Mouse (Mus musculus) heart, embryonic 16.5 days (tissue): ENCODE data around the gene Phkg2. TPM values are rescaled to one million over a fixed set of nuclear protein-coding genes. Genes with fewer than 3 reads are reported as not detected.

Experiments
- ATAC-seq: fragments of 200-750 bp; cut with Nextera tagmentation; replicated peaks from 2 replicates; pipeline ENCODE4 v1.8.0; 2017; ENCODE audit warnings: moderate number of reproducible peaks; ENCODE audit not compliant: insufficient read depth, low FRiP score; ENCODE audit errors: extremely low read depth
- H3K27ac ChIP-seq: fragments of 300-500 bp; sonication (generic); 2 replicates; pipeline ENCODE4 v1.5.1; 2014; ENCODE audit warnings: mild to moderate bottlenecking, low read length, control low read depth, moderate library complexity
- H3K27me3 ChIP-seq: fragments of 300-500 bp; sonication (generic); 2 replicates; pipeline ENCODE4 v1.6.1; 2014; ENCODE audit warnings: low read length, mixed read lengths; ENCODE audit not compliant: control insufficient read depth, insufficient read depth
- H3K36me3 ChIP-seq: fragments of 300-500 bp; sonication (generic); 2 replicates; pipeline ENCODE4 v1.6.1; 2014; ENCODE audit not compliant: control insufficient read depth, insufficient read depth
- H3K4me1 ChIP-seq: fragments of 300-500 bp; sonication (generic); 2 replicates; pipeline ENCODE4 v1.6.1; 2014; ENCODE audit warnings: low read length, mixed read lengths; ENCODE audit not compliant: control insufficient read depth, insufficient read depth
- H3K4me2 ChIP-seq: fragments of 300-500 bp; sonication (generic); 2 replicates; pipeline ENCODE4 v1.6.1; 2014; ENCODE audit warnings: low read depth, mild to moderate bottlenecking, control low read depth, low read length
- H3K4me3 ChIP-seq: fragments of 300-500 bp; sonication (generic); 2 replicates; pipeline ENCODE4 v1.5.1; 2014; ENCODE audit warnings: mild to moderate bottlenecking, control low read depth, low read length
- H3K9ac ChIP-seq: fragments of 300-500 bp; sonication (generic); 2 replicates; pipeline ENCODE4 v1.6.1; 2014; ENCODE audit warnings: low read length, control low read depth
- H3K9me3 ChIP-seq: fragments of 300-500 bp; sonication (generic); replicated peaks from 2 replicates; pipeline ENCODE4 v1.6.1; 2016; ENCODE audit warnings: low read length; ENCODE audit not compliant: control insufficient read depth
- WGBS: fragments of 180-500 bp; shearing (Covaris S2); extraction: QIAGEN DNeasy Blood & Tissue Kit; methylation state at CpG from one replicate; pipeline ENCODE4 v1.1.7; 2014; 5-methylcytosine and 5-hydroxymethylcytosine counted together
- polyA plus RNA-seq: library from polyadenylated mRNA; unstranded; fragments of >200 nt; fragmentation: Nextera tagmentation; extraction: Ambion mirVana; gene quantifications from 2 replicates; pipeline ENCODE4 v1.2.1, GENCODE M21; 2015

Gene Phkg2
- polyA plus RNA-seq, 1 experiment from 2014 or later, result 36.6 TPM

GRCm38 (mm10) chr7:127574115-127574514 is 975 bp downstream of the Phkg2 start:
- 23% methylated on average over 7 of the region's 7 CpGs for WGBS
- peak overlapping the region; percentile 77 for H3K27ac ChIP-seq
- no peaks in the 10 kb centered on the region for H3K9me3 ChIP-seq
- H3K36me3 ChIP-seq, result peaks cover 5% of the 10 kb centered on the region
- H3K4me2 ChIP-seq, result peak overlapping the region; percentile 98
- peaks cover 18% of the 10 kb centered on the region for H3K4me1 ChIP-seq
- ATAC-seq, result no peak
- peak overlapping the region; percentile 86 for H3K9ac ChIP-seq
- no peaks in the 10 kb centered on the region for H3K27me3 ChIP-seq
- peak overlapping the region; percentile 86 for H3K4me3 ChIP-seq

- 90% methylated on average over 6 of the region's 6 CpGs for WGBS
- no peak overlapping the region for H3K4me3 ChIP-seq
- no peak overlapping the region for H3K27ac ChIP-seq
- H3K4me2 ChIP-seq, result no peak overlapping the region
- peaks cover 29% of the 10 kb centered on the region for H3K36me3 ChIP-seq
- no peak overlapping the region for H3K9ac ChIP-seq
- peaks cover 6% of the 10 kb centered on the region; the same call in 1 of the 2 replicates for H3K4me1 ChIP-seq
- H3K9me3 ChIP-seq, result no peaks in the 10 kb centered on the region
- ATAC-seq, result no peak
- H3K27me3 ChIP-seq, result no peaks in the 10 kb centered on the region
Observed at GRCm38 (mm10) chr7:127583260-127583659, 10.1 kb downstream of the Phkg2 start.

GRCm38 (mm10) chr7:127585031-127585430 is 11.9 kb downstream of the Phkg2 start:
- peaks cover 27% of the 10 kb centered on the region for H3K36me3 ChIP-seq
- H3K4me3 ChIP-seq, result no peak overlapping the region
- H3K9ac ChIP-seq, result no peak overlapping the region
- WGBS, result 81% methylated on average over 7 of the region's 7 CpGs
- no peaks in the 10 kb centered on the region for H3K9me3 ChIP-seq
- no peak overlapping the region for H3K27ac ChIP-seq
- H3K4me1 ChIP-seq, result peaks cover 12% of the 10 kb centered on the region
- H3K4me2 ChIP-seq, result no peak overlapping the region
- H3K27me3 ChIP-seq, result no peaks in the 10 kb centered on the region
- no peak for ATAC-seq

- no peak overlapping the region for H3K9ac ChIP-seq
Observed at GRCm38 (mm10) chr7:127586149-127586548, 13.0 kb downstream of the Phkg2 start.

GRCm38 (mm10) chr7:127587196-127587595 is 14.1 kb downstream of the Phkg2 start:
- Histone ChIP-seq H3K36me3 (peaks cover 35% of the 10 kb centered on the region), H3K4me1 (peaks cover 21% of the 10 kb centered on the region), H3K9me3 (no peaks in the 10 kb centered on the region), H3K4me3 (peak overlapping the region; percentile 79), H3K4me2 (peak overlapping the region; percentile 96), H3K27ac (peak overlapping the region; percentile 82; the same call in 1 of the 2 replicates), H3K9ac (peak overlapping the region; percentile 75), H3K27me3 (no peaks in the 10 kb centered on the region)
- 60% methylated on average over 5 of the region's 5 CpGs for WGBS
- no peak for ATAC-seq

More at GRCm38 (mm10) chr7:127586149-127586548, 13.0 kb downstream of the Phkg2 start:
- Histone ChIP-seq H3K4me1 (peaks cover 17% of the 10 kb centered on the region), H3K27ac (no peak overlapping the region), H3K4me3 (no peak overlapping the region), H3K4me2 (no peak overlapping the region), H3K36me3 (peaks cover 28% of the 10 kb centered on the region), H3K9me3 (no peaks in the 10 kb centered on the region), H3K27me3 (no peaks in the 10 kb centered on the region)
- ATAC-seq, result no peak
- WGBS, result 78% methylated on average over 6 of the region's 6 CpGs

GRCm38 (mm10) chr7:127588011-127588871 is 15.1 kb downstream of the Phkg2 start, which contains the start of the genes Ccdc189 and Rnf40:
Gene Ccdc189, minus strand, starts transcription at chr7:127588595.
Gene Rnf40, plus strand, starts transcription at chr7:127588767.
- peaks cover 34% of the 10 kb centered on the region for H3K36me3 ChIP-seq
- no peaks in the 10 kb centered on the region for H3K9me3 ChIP-seq
- peak within 1 kb of the TSS; percentile 79 for H3K4me3 ChIP-seq
- WGBS, result under 1% methylated on average over 50 of the region's 50 CpGs
- peak within 1 kb of the TSS; percentile 85 for H3K9ac ChIP-seq
- H3K4me2 ChIP-seq, result peak within 1 kb of the TSS; percentile 96
- H3K27me3 ChIP-seq, result no peaks in the 10 kb centered on the region
- peak; percentile 97 for ATAC-seq
- peaks cover 21% of the 10 kb centered on the region for H3K4me1 ChIP-seq
- peak within 1 kb of the TSS; percentile 82 for H3K27ac ChIP-seq

GRCm38 (mm10) chr7:127588901-127589300 is 15.8 kb downstream of the Phkg2 start:
- Histone ChIP-seq H3K4me3 (peak overlapping the region; percentile 79), H3K4me2 (peak overlapping the region; percentile 78), H3K9me3 (no peaks in the 10 kb centered on the region), H3K4me1 (peaks cover 21% of the 10 kb centered on the region), H3K27ac (peak overlapping the region; percentile 54; the same call in 1 of the 2 replicates), H3K9ac (peak overlapping the region; percentile 85), H3K27me3 (no peaks in the 10 kb centered on the region), H3K36me3 (peaks cover 34% of the 10 kb centered on the region)
- ATAC-seq, result 0 out of 2 replicates have a peak, but pooled peaks have one; percentile 0
- 4% methylated on average over 29 of the region's 29 CpGs for WGBS

- Histone ChIP-seq H3K36me3 (peaks cover 41% of the 10 kb centered on the region), H3K9ac (no peak overlapping the region), H3K27ac (no peak overlapping the region), H3K9me3 (no peaks in the 10 kb centered on the region), H3K4me2 (peak overlapping the region; percentile 78), H3K4me1 (peaks cover 21% of the 10 kb centered on the region), H3K4me3 (peak overlapping the region; percentile 79; the same call in 1 of the 2 replicates), H3K27me3 (no peaks in the 10 kb centered on the region)
- 89% methylated on average over 9 of the region's 9 CpGs for WGBS
- no peak for ATAC-seq
Observed at GRCm38 (mm10) chr7:127589637-127590036, 16.5 kb downstream of the Phkg2 start.

- Histone ChIP-seq H3K36me3 (peaks cover 55% of the 10 kb centered on the region), H3K9ac (no peak overlapping the region), H3K27me3 (no peaks in the 10 kb centered on the region), H3K4me3 (0 out of 2 replicates have a peak overlapping the region, but pooled peaks have one; percentile 10), H3K27ac (no peak overlapping the region), H3K4me2 (0 out of 2 replicates have a peak overlapping the region, but pooled peaks have one; percentile 7), H3K9me3 (no peaks in the 10 kb centered on the region), H3K4me1 (peaks cover 21% of the 10 kb centered on the region)
- ATAC-seq, result no peak
- WGBS, result 67% methylated on average over 10 of the region's 10 CpGs
Observed at GRCm38 (mm10) chr7:127591108-127591507, 18.0 kb downstream of the Phkg2 start.
